Mouse (Mus musculus): ENCODE measurements around the gene Hnrnpf. TPM values are rescaled to one million over a fixed set of nuclear protein-coding genes. Genes with fewer than 3 reads are reported as not detected.

Gene Hnrnpf
- total RNA-seq (2014; rRNA removed) (236 TPM in 2 replicates), polyA plus RNA-seq (2015; fragmentation: Nextera tagmentation; extraction: Ambion mirVana) (216 and 225 TPM in 2 replicates)

DNA sequence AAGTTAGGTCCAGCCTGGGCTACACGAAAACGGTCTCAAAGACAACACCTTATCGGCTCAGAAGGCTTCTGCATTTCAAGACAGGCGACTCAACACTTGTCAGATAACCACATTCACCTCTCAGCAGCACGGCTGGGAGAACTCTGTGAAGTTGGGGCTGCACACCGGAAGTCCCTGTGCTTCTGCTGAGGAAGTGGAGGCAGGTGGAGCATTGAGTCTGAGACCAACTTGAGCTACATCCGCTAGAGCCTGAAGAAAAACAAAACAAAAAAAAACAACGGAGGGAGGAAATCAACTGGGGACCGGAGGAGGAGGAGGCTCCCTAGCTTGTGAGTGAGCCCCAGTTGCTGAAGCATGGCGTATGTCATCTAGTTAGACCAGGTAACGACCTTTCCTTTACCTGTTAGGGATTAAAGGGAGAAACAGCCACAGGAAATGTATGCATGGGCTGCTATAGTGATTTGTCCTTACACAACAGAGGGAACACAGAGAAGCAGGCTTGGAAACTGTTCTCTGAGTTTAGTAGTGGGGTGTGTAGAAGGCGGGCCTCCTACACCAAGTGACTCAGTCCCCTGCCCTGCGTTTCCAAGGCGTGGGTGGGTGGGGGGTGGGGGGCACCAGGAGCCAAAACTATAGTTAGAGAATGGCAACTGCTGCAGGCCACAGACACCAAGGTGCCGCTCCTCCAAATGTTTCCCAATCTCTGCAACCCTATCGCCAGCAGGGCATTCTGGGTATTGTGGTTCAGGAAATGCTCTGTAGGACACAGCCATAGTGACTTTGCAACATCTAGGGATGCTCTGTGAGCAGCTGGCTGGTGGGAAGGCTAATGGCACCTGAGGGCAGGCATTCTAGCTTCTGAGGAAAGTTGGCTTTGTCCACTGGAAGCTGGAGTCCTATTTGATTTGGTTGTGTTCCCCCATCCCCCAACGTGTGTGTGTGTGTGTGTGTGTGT lies at the start of gene Hnrnpf:
Gene Hnrnpf, plus strand, starts transcription at position 199 of the 955 bp plus-strand sequence.
- DNase-seq (no peak), ATAC-seq (no peak)
- H3K4me2 ChIP-seq (ENCODE audit: low read depth), result no peak within 1 kb of the TSS
- no peak for TF ChIP-seq CTCF (IDR thresholded peaks at IDR 0.05; ENCODE audit: low read depth)
- H3K27me3 ChIP-seq (ENCODE audit: insufficient read depth, low read length), result no peaks in the 10 kb centered on the region
- H3K4me3 ChIP-seq (ENCODE audit: low read depth, low read length), result no peak within 1 kb of the TSS
- no peaks in the 10 kb centered on the region for H3K4me1 ChIP-seq (ENCODE audit: insufficient read depth)
- 83% methylated on average over 17 of the region's 17 CpGs for WGBS
- no peak within 1 kb of the TSS for H3K27ac ChIP-seq (ENCODE audit: low read depth, low read length)
- no peaks in the 10 kb centered on the region for H3K36me3 ChIP-seq (ENCODE audit: insufficient read depth)
- H3K9me3 ChIP-seq (ENCODE audit: low read length), result no peaks in the 10 kb centered on the region
- H3K9ac ChIP-seq, result no peak within 1 kb of the TSS

DNA sequence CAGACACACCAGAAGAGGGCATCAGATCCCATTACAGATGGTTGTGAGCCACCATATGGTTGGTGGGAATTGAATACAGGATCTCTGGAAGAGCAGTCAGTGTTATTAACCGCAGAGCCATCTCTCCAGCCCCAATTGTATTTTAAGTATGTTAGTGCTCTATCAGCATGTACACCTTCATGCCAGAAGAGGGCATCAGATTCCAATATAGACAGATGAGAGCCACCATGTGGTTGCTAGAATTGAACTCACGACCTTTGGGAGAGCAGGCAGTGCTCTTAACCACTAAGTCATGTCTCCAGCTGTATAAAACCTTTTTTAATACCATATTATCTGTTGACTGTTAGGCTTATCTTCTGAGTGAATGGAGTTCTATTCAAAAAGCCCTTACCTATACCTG lies 48.4 kb upstream of the Hnrnpf start:
- Histone ChIP-seq H3K4me1 (ENCODE audit: insufficient read depth) (no peaks in the 10 kb centered on the region), H3K4me2 (ENCODE audit: low read depth) (no peak overlapping the region), H3K27ac (ENCODE audit: low read depth, low read length) (no peak overlapping the region), H3K36me3 (ENCODE audit: insufficient read depth) (peaks cover 16% of the 10 kb centered on the region), H3K9me3 (ENCODE audit: low read length) (no peaks in the 10 kb centered on the region), H3K4me3 (ENCODE audit: low read depth, low read length) (no peak overlapping the region), H3K27me3 (ENCODE audit: insufficient read depth, low read length) (no peaks in the 10 kb centered on the region), H3K9ac (no peak overlapping the region)
- 73% methylated on average over 2 of the region's 2 CpGs for WGBS
- DNase-seq (no peak), ATAC-seq (no peak)
- TF ChIP-seq CTCF (IDR thresholded peaks at IDR 0.05; ENCODE audit: low read depth), result no peak

DNA sequence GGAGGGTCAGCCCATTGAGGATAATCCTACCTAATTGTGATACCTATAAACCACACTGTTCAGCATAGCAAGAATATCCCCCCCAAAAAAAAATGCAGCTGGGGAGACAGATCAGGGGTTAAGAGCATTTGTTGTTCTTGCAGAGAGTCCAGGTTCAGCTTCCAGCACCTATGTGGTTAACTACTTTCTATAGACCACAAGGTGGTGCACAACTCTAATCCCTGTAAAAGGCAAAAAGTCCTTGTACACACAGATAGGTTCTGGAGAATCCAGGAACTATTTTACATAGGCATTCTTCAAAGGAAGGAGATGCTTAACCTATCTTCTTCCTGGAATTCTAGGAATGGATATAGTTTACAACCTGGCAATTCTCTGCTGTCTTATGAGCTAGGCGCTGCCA lies 42.1 kb upstream of the Hnrnpf start:
- Histone ChIP-seq H3K27ac (ENCODE audit: low read depth, low read length) (no peak overlapping the region), H3K4me3 (ENCODE audit: low read depth, low read length) (no peak overlapping the region), H3K36me3 (ENCODE audit: insufficient read depth) (no peaks in the 10 kb centered on the region), H3K9me3 (ENCODE audit: low read length) (no peaks in the 10 kb centered on the region), H3K9ac (no peak overlapping the region), H3K4me2 (ENCODE audit: low read depth) (no peak overlapping the region), H3K27me3 (ENCODE audit: insufficient read depth, low read length) (no peaks in the 10 kb centered on the region), H3K4me1 (ENCODE audit: insufficient read depth) (0 out of 2 replicates have a peak, but pooled peaks cover 3% of the 10 kb centered on the region)
- DNase-seq (no peak), ATAC-seq (no peak)
- 83% methylated on average over 1 of the region's 1 CpGs for WGBS
- peak; percentile 47 for TF ChIP-seq CTCF (IDR thresholded peaks at IDR 0.05; ENCODE audit: low read depth)

DNA sequence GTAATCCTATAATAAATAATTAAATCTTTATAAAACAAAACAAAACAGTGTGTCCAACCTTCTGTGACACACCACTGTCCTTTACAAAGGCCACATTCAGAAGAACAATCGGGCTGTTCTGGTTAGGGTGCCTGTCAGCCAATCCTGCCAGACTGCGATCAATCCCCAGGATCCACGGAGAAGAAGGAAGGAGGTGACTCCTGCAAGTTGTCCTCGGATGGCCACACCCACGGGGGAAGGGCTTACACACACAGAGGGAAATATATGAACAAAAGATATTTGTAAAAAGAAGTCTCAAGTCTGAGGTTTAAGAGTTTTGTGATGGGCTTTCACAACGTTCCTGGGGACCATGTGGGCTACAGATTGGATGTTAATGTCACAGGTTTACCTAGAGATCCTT lies 38.3 kb upstream of the Hnrnpf start, which contains the start of gene Zfp239:
Gene Zfp239, plus strand, starts transcription at position 253 of the 400 bp plus-strand sequence.
- DNase-seq (no peak), ATAC-seq (no peak)
- no peaks in the 10 kb centered on the region for H3K27me3 ChIP-seq (ENCODE audit: insufficient read depth, low read length)
- no peaks in the 10 kb centered on the region for H3K9me3 ChIP-seq (ENCODE audit: low read length)
- H3K9ac ChIP-seq, result peak within 1 kb of the TSS; percentile 74
- H3K4me3 ChIP-seq (ENCODE audit: low read depth, low read length), result peak within 1 kb of the TSS; percentile 56
- H3K4me1 ChIP-seq (ENCODE audit: insufficient read depth), result peaks cover 8% of the 10 kb centered on the region; the same call in 1 of the 2 replicates
- no peak within 1 kb of the TSS for H3K27ac ChIP-seq (ENCODE audit: low read depth, low read length)
- H3K36me3 ChIP-seq (ENCODE audit: insufficient read depth), result no peaks in the 10 kb centered on the region
- peak within 1 kb of the TSS; percentile 92 for H3K4me2 ChIP-seq (ENCODE audit: low read depth)
- no peak for TF ChIP-seq CTCF (IDR thresholded peaks at IDR 0.05; ENCODE audit: low read depth)
- WGBS, result 67% methylated on average over 6 of the region's 6 CpGs

DNA sequence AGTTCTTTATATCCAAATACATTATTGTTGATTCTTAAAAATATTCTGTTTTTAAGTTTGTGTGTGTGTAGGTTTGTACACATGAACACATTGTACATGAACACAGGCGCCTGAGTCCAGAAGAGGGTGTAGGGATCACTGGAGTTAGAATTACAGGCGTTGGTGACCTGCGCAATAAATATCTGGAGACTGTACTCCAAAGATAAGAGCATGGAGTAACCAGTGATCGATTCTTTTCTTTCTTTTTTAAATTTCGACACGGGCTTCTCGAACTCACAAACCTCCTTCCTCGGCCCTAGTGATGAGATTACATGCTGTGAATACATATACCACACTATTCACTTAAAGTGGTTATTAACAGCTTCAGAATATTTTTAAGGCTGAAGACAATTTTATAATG lies 37.7 kb upstream of the Hnrnpf start:
- ATAC-seq, result peak; percentile 12; the same call in 1 of the 2 replicates
- 76% methylated on average over 8 of the region's 8 CpGs for WGBS
- peak overlapping the region; percentile 56 for H3K4me3 ChIP-seq (ENCODE audit: low read depth, low read length)

GRCm38 (mm10) chr6:117862899-117863620 lies 37.1 kb upstream of the Hnrnpf start:
- Histone ChIP-seq H3K27me3 (ENCODE audit: insufficient read depth, low read length) (no peaks in the 10 kb centered on the region), H3K9me3 (ENCODE audit: low read length) (no peaks in the 10 kb centered on the region), H3K4me2 (ENCODE audit: low read depth) (peak overlapping the region; percentile 92), H3K27ac (ENCODE audit: low read depth, low read length) (no peak overlapping the region; the same call in 1 of the 2 replicates), H3K4me3 (ENCODE audit: low read depth, low read length) (peak overlapping the region; percentile 56), H3K36me3 (ENCODE audit: insufficient read depth) (no peaks in the 10 kb centered on the region), H3K4me1 (ENCODE audit: insufficient read depth) (peaks cover 8% of the 10 kb centered on the region; the same call in 1 of the 2 replicates), H3K9ac (peak overlapping the region; percentile 74)
- DNase-seq (peak; percentile 81), ATAC-seq (peak; percentile 96)
- no peak for TF ChIP-seq CTCF (IDR thresholded peaks at IDR 0.05; ENCODE audit: low read depth)
- 2% methylated on average over 26 of the region's 26 CpGs for WGBS

More for the DNA sequence above, 37.7 kb upstream of the Hnrnpf start:
- Histone ChIP-seq H3K9me3 (ENCODE audit: low read length) (no peaks in the 10 kb centered on the region), H3K27ac (ENCODE audit: low read depth, low read length) (no peak overlapping the region), H3K4me1 (ENCODE audit: insufficient read depth) (peaks cover 8% of the 10 kb centered on the region; the same call in 1 of the 2 replicates), H3K36me3 (ENCODE audit: insufficient read depth) (no peaks in the 10 kb centered on the region), H3K27me3 (ENCODE audit: insufficient read depth, low read length) (no peaks in the 10 kb centered on the region), H3K9ac (no peak overlapping the region), H3K4me2 (ENCODE audit: low read depth) (peak overlapping the region; percentile 92)
- no peak for DNase-seq
- no peak for TF ChIP-seq CTCF (IDR thresholded peaks at IDR 0.05; ENCODE audit: low read depth)
